Mouse (Mus musculus): Measurements from ENCODE around the gene Gm21970.

DNA sequence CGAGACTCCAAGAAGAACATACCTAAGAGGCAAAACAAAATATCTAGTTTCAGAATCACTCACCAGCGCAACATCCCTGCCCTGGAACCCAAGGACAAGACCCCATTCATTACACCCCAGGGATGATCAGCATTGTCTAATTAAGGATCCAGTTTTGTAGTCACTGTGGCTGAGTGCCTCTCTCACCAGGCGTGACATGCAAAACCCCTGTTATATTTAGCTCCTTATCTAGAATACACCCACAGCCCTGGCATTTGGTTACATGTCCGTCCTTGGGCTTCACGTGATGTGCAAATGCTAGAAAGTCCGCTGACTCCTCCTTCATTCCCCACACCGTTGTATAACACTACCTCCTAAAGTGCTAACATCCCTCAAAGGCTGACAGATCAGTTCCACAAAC lies 25.4 kb downstream of the Gm21970 start:
- TF ChIP-seq CTCF (IDR thresholded peaks at IDR 0.05; ENCODE audit: extremely low read depth, insufficient read depth, low read length) = no peak
- TF ChIP-seq POLR2A (IDR thresholded peaks at IDR 0.05; ENCODE audit: extremely low read depth, insufficient read depth, low read length) = no peak
